9 mouse cellular contexts compared by ENCODE assay signal in genomic region chr15:75175506-75175905, GRCm38 (mm10). TPM values are rescaled to one million over a fixed set of nuclear protein-coding genes. Genes with fewer than 3 reads are reported as not detected.
A peak's percentile ranks its signal among the peaks of the same experiment; 100 is the strongest.
DNase-seq lines count a peak whose midpoint lies in the region; ATAC-seq and TF ChIP-seq lines count a peak whose summit lies in the region.
"Had no signal": no experiment of that assay in that cellular context is flagged by ENCODE, and none has a peak within 500 bp of the region (broad histone marks: within the 10 kb centered on the region; RNA-seq: fewer than 3 reads in every experiment).

No protein-coding gene starts in this region.

- peak; percentile 84 for ATAC-seq in megakaryocyte, adult 5-6 weeks (ENCODE audit: poor library complexity, severe bottlenecking)

- TF ChIP-seq POLR2A in bone marrow macrophage, adult 2 months (IDR thresholded peaks at IDR 0.05; ENCODE audit: borderline replicate concordance, low read depth, low read length): no peak
- no peak for TF ChIP-seq POLR2A in thymus, adult 2 months (IDR thresholded peaks at IDR 0.05; ENCODE audit: control insufficient read depth, extremely low read depth, insufficient read depth, low read length, poor library complexity)

- peak; percentile 44 for TF ChIP-seq CTCF in bone marrow macrophage, adult 2 months (IDR thresholded peaks at IDR 0.05; ENCODE audit: low read depth, low read length)
- TF ChIP-seq CTCF in thymus, adult 2 months (IDR thresholded peaks at IDR 0.05; ENCODE audit: borderline replicate concordance, control insufficient read depth, extremely low read depth, insufficient read depth, low read length, poor library complexity): peak; percentile 52; the same call in 1 of the 2 replicates

- DNase-seq in adrenal gland, adult (ENCODE audit: inconsistent age in 2 of 2, low spot score in 1 of 2): peak; percentile 17 to 67
- DNase-seq in adrenal gland, adult 8-10 months: no peak
- peak; percentile 20 to 28 for DNase-seq in layer of hippocampus, postnatal 10 days (ENCODE audit: low spot score in 2 of 2)
- no peak for DNase-seq in layer of hippocampus, adult 9-11 months
- peak; percentile 50 for DNase-seq in kidney, adult 9 months
- peak; percentile 56 for DNase-seq in thymus, adult 2 months

- H3K36me3 ChIP-seq in thymus, adult 2 months (ENCODE audit: control insufficient read depth, insufficient read depth, low read length): no peaks in the 10 kb centered on the region
- H3K36me3 ChIP-seq: heart, embryonic 13.5 days had no signal

- no peaks in the 10 kb centered on the region for H3K4me1 ChIP-seq in bone marrow macrophage, adult 2 months (ENCODE audit: control insufficient read depth, insufficient read depth, low read length)
- no peaks in the 10 kb centered on the region for H3K4me1 ChIP-seq in thymus, adult 2 months (replicated peaks; ENCODE audit: control insufficient read depth, insufficient read depth, low read length)
- H3K4me1 ChIP-seq: heart, embryonic 13.5 days had no signal

- H3K4me3 ChIP-seq in bone marrow macrophage, adult 2 months (ENCODE audit: insufficient read depth, low read length): no peak overlapping the region
- H3K4me3 ChIP-seq in thymus, adult 2 months (ENCODE audit: control insufficient read depth, insufficient read depth, low read length): no peak overlapping the region
- H3K4me3 ChIP-seq: heart, embryonic 13.5 days had no signal

- no peak overlapping the region for H3K27ac ChIP-seq in bone marrow macrophage, adult 2 months (ENCODE audit: insufficient read depth, low read depth, low read length)
- no peak overlapping the region for H3K27ac ChIP-seq in thymus, adult 2 months (ENCODE audit: control insufficient read depth, insufficient read depth, low read length)
- H3K27ac ChIP-seq: heart, embryonic 13.5 days had no signal

- no peaks in the 10 kb centered on the region for H3K27me3 ChIP-seq in thymus, adult 2 months (ENCODE audit: control insufficient read depth, insufficient read depth, low read length)
- H3K27me3 ChIP-seq: heart, embryonic 13.5 days had no signal

- WGBS in thymus, adult 2 months: 61% methylated on average over 1 of the region's 1 CpGs

RNA-seq across cellular contexts. Expression of gene Ly6g, which starts 20.5 kb away (rescaled TPM):
- total RNA-seq in adrenal gland, adult 8-10 months (2022): not detected
- total RNA-seq in layer of hippocampus, postnatal 10 days (2021): not detected
- polyA plus RNA-seq in bone marrow macrophage, adult 2 months (2012; ENCODE audit: insufficient read depth, insufficient read length, missing spikeins): not detected in 2 replicates
- total RNA-seq in megakaryocyte, adult 5-6 weeks (2015): 146 and 232 TPM in 2 replicates
- total RNA-seq in megakaryocyte, adult 5-6 weeks (2017): 79.2 and 81.9 TPM in 2 replicates
- polyA plus RNA-seq in thymus, adult 2 months (2012; rRNA removed): 1.7 and 2.5 TPM in 2 replicates
- polyA plus RNA-seq: heart, embryonic 13.5 days had no signal

RNA-seq across cellular contexts. Expression of gene BC025446, which starts 40.7 kb away (rescaled TPM):
- total RNA-seq in adrenal gland, adult 8-10 months (2022): under 1 TPM in 1 of 4 experiments, not detected in 3; 0.22 TPM
- not detected for total RNA-seq in layer of hippocampus, postnatal 10 days (2021)
- polyA plus RNA-seq in bone marrow macrophage, adult 2 months (2012; ENCODE audit: insufficient read depth, insufficient read length, missing spikeins): not detected in 2 replicates
- not detected in 2 replicates for total RNA-seq in megakaryocyte, adult 5-6 weeks (2015)
- not detected in 2 replicates for total RNA-seq in megakaryocyte, adult 5-6 weeks (2017)
- polyA plus RNA-seq in thymus, adult 2 months (2012; rRNA removed): 0.18 and 0.50 TPM in 2 replicates
- polyA plus RNA-seq: heart, embryonic 13.5 days had no signal

Comparison
In these comparisons a context has a peak if more than half of its experiments do, and no peak if none do; other contexts are left out.
1. DNase-seq: peak in adrenal gland, adult (2 of 2), layer of hippocampus, postnatal 10 days (2 of 2), kidney, adult 9 months (single experiment) and thymus, adult 2 months (single experiment); none in adrenal gland, adult 8-10 months (single experiment) and layer of hippocampus, adult 9-11 months (single experiment).
2. RNA of gene Ly6g, which starts 20.5 kb away (total RNA-seq): 79.2 to 232 TPM in megakaryocyte, adult 5-6 weeks; not detected in adrenal gland, adult 8-10 months and not detected in layer of hippocampus, postnatal 10 days; every median in the first group is over 10 times any median in the second.